Mouse (Mus musculus): ENCODE data around the gene Enox1. TPM values are rescaled to one million over a fixed set of nuclear protein-coding genes. Genes with fewer than 3 reads are reported as not detected.

The Enox1 gene
- total RNA-seq, 4 experiments from 2014 or later, result 0.31 to 1.0 (median 0.69) TPM

Other genes with a start within 250 kb of the Enox1 start
- 1 to 10 TPM; 1.0 to 2.2 (median 1.3) TPM for gene Ccdc122, start 120.0 kb upstream of the Enox1 start, total RNA-seq (2022)
- 1 to 10 TPM in 1 of 4 experiments, under 1 TPM in 3; 0.17 to 1.3 (median 0.57) TPM for gene Lacc1, start 119.9 kb upstream of the Enox1 start, total RNA-seq (2022)

All from gastrocnemius, adult 8-10 months (tissue).